Mouse (Mus musculus): ENCODE measurements around the gene Rnf152. TPM values are rescaled to one million over a fixed set of nuclear protein-coding genes. Genes with fewer than 3 reads are reported as not detected.

Gene Rnf152
- total and polyA plus RNA-seq, 2 experiments from 2014 or later: 21.0 to 35.5 TPM

DNA sequence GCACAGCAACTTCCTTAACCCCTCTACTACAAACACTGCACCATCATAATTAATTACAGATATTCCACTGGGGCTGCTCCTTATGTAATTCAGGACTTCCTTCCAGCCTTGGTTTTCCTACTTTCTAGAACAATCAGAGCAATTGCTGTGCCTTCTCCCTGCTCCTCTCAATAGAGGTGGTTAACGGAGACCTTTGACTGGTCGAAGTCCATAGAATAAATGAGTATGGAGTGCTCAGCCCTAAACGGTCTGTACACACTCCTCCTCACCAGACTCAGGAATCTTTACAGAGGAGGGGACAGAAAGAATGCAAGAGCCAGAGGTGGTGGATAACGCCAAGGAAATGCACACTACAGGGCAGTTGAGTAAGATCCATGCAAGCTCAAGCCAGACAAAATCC, 19.1 kb downstream of the Rnf152 start:
- 92% methylated on average over 4 of the region's 4 CpGs for WGBS
- Histone ChIP-seq H3K9ac (replicated peaks; ENCODE audit: low read length, poor library complexity, severe bottlenecking) (no peak overlapping the region), H3K9me3 (ENCODE audit: low read length) (no peaks in the 10 kb centered on the region), H3K4me3 (ENCODE audit: low read depth, low read length) (no peak overlapping the region), H3K27me3 (ENCODE audit: insufficient read depth, low read length) (no peaks in the 10 kb centered on the region), H3K27ac (ENCODE audit: low read depth, low read length) (no peak overlapping the region), H3K4me2 (ENCODE audit: low read depth, low read length, poor library complexity, severe bottlenecking) (no peak overlapping the region), H3K4me1 (ENCODE audit: insufficient read depth, low read length) (no peaks in the 10 kb centered on the region), H3K36me3 (ENCODE audit: insufficient read depth, low read length) (no peaks in the 10 kb centered on the region)
- no peak for ATAC-seq (ENCODE audit: low FRiP score)
- no peak for TF ChIP-seq CTCF (IDR thresholded peaks at IDR 0.05)
- no peak for DNase-seq (ENCODE audit: low spot score)

DNA sequence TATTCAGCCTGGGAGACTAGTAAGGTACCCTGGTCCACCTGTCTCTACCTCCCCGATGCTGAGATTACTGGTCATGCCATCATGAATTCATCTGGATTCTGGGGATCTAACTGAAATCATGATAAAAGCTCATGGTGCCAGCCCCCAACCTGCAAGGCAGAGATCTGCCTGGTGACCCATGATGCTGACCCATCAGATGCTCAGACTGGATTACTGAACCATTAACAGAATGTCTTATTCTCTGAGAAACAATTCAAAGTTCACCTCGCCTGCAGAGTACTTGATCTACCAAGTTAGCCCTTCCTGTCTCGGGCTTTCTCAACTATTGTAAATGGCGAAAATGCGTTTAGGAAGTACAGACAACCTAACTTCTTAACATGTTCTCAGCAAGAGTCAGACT, 20.4 kb downstream of the Rnf152 start:
- no peak for TF ChIP-seq CTCF (IDR thresholded peaks at IDR 0.05)
- WGBS: 85% methylated on average over 5 of the region's 5 CpGs
- no peak overlapping the region for H3K4me3 ChIP-seq (ENCODE audit: low read depth, low read length)
- peaks cover 6% of the 10 kb centered on the region; the same call in 1 of the 2 replicates for H3K4me1 ChIP-seq (ENCODE audit: insufficient read depth, low read length)
- H3K4me2 ChIP-seq (ENCODE audit: low read depth, low read length, poor library complexity, severe bottlenecking): no peak overlapping the region
- no peaks in the 10 kb centered on the region for H3K27me3 ChIP-seq (ENCODE audit: insufficient read depth, low read length)
- DNase-seq (ENCODE audit: low spot score) (no peak), ATAC-seq (ENCODE audit: low FRiP score) (no peak)
- no peaks in the 10 kb centered on the region for H3K9me3 ChIP-seq (ENCODE audit: low read length)
- no peak overlapping the region for H3K9ac ChIP-seq (replicated peaks; ENCODE audit: low read length, poor library complexity, severe bottlenecking)
- H3K36me3 ChIP-seq (ENCODE audit: insufficient read depth, low read length): no peaks in the 10 kb centered on the region
- no peak overlapping the region for H3K27ac ChIP-seq (ENCODE audit: low read depth, low read length)

DNA sequence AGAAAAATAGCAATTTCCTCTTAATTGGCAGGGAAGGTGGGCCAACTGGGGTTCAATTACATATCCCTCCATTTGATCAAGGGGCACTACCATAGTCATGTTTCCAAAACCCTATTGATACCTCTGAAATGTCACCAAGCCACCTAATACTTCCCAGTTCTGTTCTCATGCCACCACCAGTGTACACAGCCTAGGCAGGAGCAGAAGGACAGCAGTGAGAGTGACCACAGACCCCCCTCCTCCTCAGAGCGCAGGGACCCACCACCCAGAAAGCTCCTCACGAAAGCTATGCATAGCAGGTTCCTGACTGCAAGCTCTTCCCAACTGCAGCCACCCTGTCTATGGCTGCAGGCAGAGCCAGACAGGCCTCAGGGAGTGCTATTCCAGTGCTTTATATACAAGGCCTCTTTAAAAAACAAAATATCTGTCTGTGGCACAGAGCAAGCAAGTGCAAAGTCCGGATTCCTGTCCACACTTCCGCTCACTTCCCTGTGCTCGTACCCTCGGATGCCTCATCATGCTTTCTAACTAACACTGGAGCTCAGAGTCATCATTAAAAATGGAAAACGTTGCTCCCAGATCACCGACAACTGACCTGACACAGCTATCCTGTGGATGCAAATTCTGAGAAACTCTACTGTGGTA, 24.3 kb downstream of the Rnf152 start:
- Histone ChIP-seq H3K4me2 (ENCODE audit: low read depth, low read length, poor library complexity, severe bottlenecking) (no peak overlapping the region), H3K4me3 (ENCODE audit: low read depth, low read length) (no peak overlapping the region), H3K27me3 (ENCODE audit: insufficient read depth, low read length) (no peaks in the 10 kb centered on the region), H3K27ac (ENCODE audit: low read depth, low read length) (peak overlapping the region; percentile 57; the same call in 1 of the 2 replicates), H3K9ac (replicated peaks; ENCODE audit: low read length, poor library complexity, severe bottlenecking) (no peak overlapping the region), H3K4me1 (ENCODE audit: insufficient read depth, low read length) (peaks cover 6% of the 10 kb centered on the region; the same call in 1 of the 2 replicates), H3K9me3 (ENCODE audit: low read length) (no peaks in the 10 kb centered on the region), H3K36me3 (ENCODE audit: insufficient read depth, low read length) (no peaks in the 10 kb centered on the region)
- TF ChIP-seq CTCF (IDR thresholded peaks at IDR 0.05): no peak
- no peak for ATAC-seq (ENCODE audit: low FRiP score)
- no peak for DNase-seq (ENCODE audit: low spot score)
- 73% methylated on average over 8 of the region's 8 CpGs for WGBS

DNA sequence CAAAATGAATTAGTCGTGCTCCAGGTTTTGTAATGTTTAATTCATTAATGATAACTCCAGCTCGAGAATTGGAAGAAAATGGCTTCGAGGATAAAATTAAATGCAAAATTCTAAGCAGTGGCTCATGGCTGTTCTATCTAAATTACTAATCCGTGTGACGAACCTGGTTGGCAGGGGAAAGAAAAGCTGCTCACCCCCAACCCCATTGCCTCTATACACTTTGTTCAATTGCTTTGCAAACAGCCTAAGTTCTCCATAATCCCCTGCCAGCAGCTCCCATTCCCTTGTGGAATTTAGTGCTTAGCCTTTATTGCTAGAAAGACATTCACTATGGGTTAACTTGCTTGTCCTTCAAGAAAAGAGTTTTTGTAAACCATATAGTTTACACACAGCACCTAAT, 24.9 kb downstream of the Rnf152 start:
- Histone ChIP-seq H3K9ac (replicated peaks; ENCODE audit: low read length, poor library complexity, severe bottlenecking) (no peak overlapping the region), H3K36me3 (ENCODE audit: insufficient read depth, low read length) (no peaks in the 10 kb centered on the region), H3K27ac (ENCODE audit: low read depth, low read length) (0 out of 2 replicates have a peak overlapping the region, but pooled peaks have one; percentile 57), H3K4me3 (ENCODE audit: low read depth, low read length) (no peak overlapping the region), H3K4me1 (ENCODE audit: insufficient read depth, low read length) (peaks cover 6% of the 10 kb centered on the region; the same call in 1 of the 2 replicates), H3K27me3 (ENCODE audit: insufficient read depth, low read length) (no peaks in the 10 kb centered on the region), H3K9me3 (ENCODE audit: low read length) (no peaks in the 10 kb centered on the region), H3K4me2 (ENCODE audit: low read depth, low read length, poor library complexity, severe bottlenecking) (no peak overlapping the region)
- TF ChIP-seq CTCF (IDR thresholded peaks at IDR 0.05): no peak
- 13% methylated on average over 5 of the region's 5 CpGs for WGBS
- no peak for DNase-seq (ENCODE audit: low spot score)
- no peak for ATAC-seq (ENCODE audit: low FRiP score)

DNA sequence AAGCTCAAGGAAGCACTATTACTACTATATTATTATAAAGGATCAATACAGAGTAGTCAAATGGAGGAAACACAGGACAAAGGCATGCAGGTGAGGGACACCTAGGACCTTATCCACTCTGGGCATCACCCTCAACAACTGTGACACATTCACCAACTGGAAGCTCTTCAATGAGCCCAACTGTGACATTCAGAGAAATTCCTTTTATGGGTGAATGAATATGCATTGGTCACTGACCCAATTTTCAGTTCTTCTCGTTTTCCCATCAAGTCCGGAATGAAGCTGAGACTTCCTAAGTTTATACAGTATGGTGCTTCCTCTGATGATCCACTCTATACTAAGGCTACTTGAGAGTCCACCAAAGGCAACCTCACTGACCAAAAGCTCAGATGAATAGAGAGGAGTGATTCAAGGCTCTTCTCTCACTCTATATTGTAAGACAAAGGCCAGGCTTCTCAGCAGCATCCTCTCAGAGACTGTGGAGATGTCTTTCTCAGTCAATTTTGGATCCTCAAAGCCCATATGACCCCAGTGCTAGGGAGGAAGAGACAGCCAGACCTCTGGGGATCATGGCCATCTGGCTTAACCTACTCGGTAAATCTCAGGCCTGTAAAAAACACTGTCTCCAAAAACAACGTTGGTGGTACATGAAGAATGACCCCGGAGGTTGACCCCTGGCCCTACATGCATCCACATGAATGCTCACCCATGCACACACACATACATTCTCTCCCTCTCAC, 25.8 kb downstream of the Rnf152 start:
- WGBS: 63% methylated on average over 5 of the region's 5 CpGs
- Histone ChIP-seq H3K36me3 (ENCODE audit: insufficient read depth, low read length) (no peaks in the 10 kb centered on the region), H3K4me1 (ENCODE audit: insufficient read depth, low read length) (peaks cover 6% of the 10 kb centered on the region; the same call in 1 of the 2 replicates), H3K27me3 (ENCODE audit: insufficient read depth, low read length) (no peaks in the 10 kb centered on the region), H3K27ac (ENCODE audit: low read depth, low read length) (no peak overlapping the region), H3K9ac (replicated peaks; ENCODE audit: low read length, poor library complexity, severe bottlenecking) (no peak overlapping the region), H3K9me3 (ENCODE audit: low read length) (no peaks in the 10 kb centered on the region), H3K4me2 (ENCODE audit: low read depth, low read length, poor library complexity, severe bottlenecking) (no peak overlapping the region), H3K4me3 (ENCODE audit: low read depth, low read length) (no peak overlapping the region)
- no peak for TF ChIP-seq CTCF (IDR thresholded peaks at IDR 0.05)
- ATAC-seq (ENCODE audit: low FRiP score) (no peak), DNase-seq (ENCODE audit: low spot score) (no peak)

DNA sequence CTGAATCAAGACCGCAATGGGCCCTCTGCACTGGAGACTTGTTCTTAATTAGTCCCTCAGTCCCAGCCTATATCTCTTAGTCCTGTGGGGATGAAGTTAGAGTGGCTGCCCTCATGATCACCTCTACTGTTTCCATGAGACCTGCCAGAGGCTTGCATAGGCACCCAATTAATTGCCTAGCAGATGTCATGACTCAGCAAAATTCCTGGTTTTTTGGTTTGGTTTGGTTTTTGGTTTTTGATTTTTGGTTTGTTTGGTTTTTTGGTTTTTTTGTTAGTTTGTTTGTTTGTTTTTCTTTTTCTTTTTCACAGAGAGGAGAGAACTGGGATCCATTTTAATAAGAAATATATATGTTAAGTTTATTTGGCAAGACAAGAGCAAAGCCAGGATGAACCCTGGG, 28.7 kb downstream of the Rnf152 start:
- Histone ChIP-seq H3K27ac (ENCODE audit: low read depth, low read length) (no peak overlapping the region), H3K4me3 (ENCODE audit: low read depth, low read length) (no peak overlapping the region), H3K27me3 (ENCODE audit: insufficient read depth, low read length) (no peaks in the 10 kb centered on the region), H3K9me3 (ENCODE audit: low read length) (no peaks in the 10 kb centered on the region), H3K9ac (replicated peaks; ENCODE audit: low read length, poor library complexity, severe bottlenecking) (no peak overlapping the region), H3K36me3 (ENCODE audit: insufficient read depth, low read length) (no peaks in the 10 kb centered on the region), H3K4me2 (ENCODE audit: low read depth, low read length, poor library complexity, severe bottlenecking) (no peak overlapping the region), H3K4me1 (ENCODE audit: insufficient read depth, low read length) (peaks cover 6% of the 10 kb centered on the region; the same call in 1 of the 2 replicates)
- DNase-seq (ENCODE audit: low spot score) (no peak), ATAC-seq (ENCODE audit: low FRiP score) (no peak)
- 96% methylated on average over 1 of the region's 1 CpGs for WGBS
- no peak for TF ChIP-seq CTCF (IDR thresholded peaks at IDR 0.05)
